In the genomic region with DNA sequence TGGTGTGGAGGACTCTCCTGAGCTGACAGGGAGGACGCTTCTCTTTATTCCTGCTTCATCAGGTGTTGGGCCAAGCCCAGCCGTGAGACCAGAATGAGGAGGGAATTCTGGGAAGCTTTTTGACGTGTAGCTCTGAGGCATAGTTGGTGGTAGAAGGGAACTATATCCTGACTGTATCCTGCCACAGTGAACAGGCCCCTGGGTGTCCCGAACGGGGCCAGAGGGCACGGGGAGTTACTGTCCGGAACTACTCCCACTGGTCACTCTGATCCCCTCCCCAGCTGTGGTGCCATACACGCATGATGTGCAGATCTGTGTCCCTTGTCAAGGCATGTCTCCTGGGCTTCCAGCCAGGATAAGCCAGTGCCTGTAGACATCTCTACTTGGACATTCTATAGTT, we compare ENCODE assay signal across 17 mouse cellular contexts.
"Had no signal": no experiment of that assay in that cellular context is flagged by ENCODE, and none has a peak within 500 bp of the region (broad histone marks: within the 10 kb centered on the region; RNA-seq: fewer than 3 reads in every experiment).

No protein-coding gene starts in this region.

- H3K9me3 ChIP-seq: limb, embryonic 12.5 days; liver, embryonic 13.5 days; lung, embryonic 15.5 days; megakaryocyte, embryonic 14.5 days; midbrain, embryonic 15.5 days; neural tube, embryonic 12.5 days; stomach, embryonic 15.5 days had no signal

- DNase-seq: liver; liver, embryonic 13.5 days; liver, postnatal 0 days; lung, postnatal 14 days; retina, postnatal 1 day; right cerebral cortex, postnatal 14 days; thymus, adult 2 months; thymus, postnatal 25 days had no signal

- H3K36me3 ChIP-seq: midbrain, embryonic 15.5 days; neural tube, embryonic 12.5 days had no signal

- H3K27ac ChIP-seq: layer of hippocampus, adult 2 months; limb, embryonic 12.5 days; liver, embryonic 13.5 days; lung, embryonic 15.5 days; macrophage; midbrain, embryonic 15.5 days; neural tube, embryonic 12.5 days; stomach, embryonic 15.5 days had no signal

- H3K9ac ChIP-seq: limb, embryonic 12.5 days; liver, embryonic 13.5 days; liver, postnatal 0 days; lung, embryonic 15.5 days; midbrain, embryonic 15.5 days; neural tube, embryonic 12.5 days; stomach, embryonic 15.5 days had no signal

- H3K4me3 ChIP-seq: layer of hippocampus, adult 2 months; limb, embryonic 12.5 days; liver, embryonic 13.5 days; lung, embryonic 15.5 days; megakaryocyte, embryonic 14.5 days; midbrain, embryonic 15.5 days; neural tube, embryonic 12.5 days; stomach, embryonic 15.5 days had no signal

- H3K4me2 ChIP-seq: limb, embryonic 12.5 days; liver, embryonic 13.5 days; lung, embryonic 15.5 days; midbrain, embryonic 11.5 days; midbrain, embryonic 15.5 days; neural tube, embryonic 12.5 days; stomach, embryonic 15.5 days had no signal

- ATAC-seq: liver, postnatal 0 days; midbrain, embryonic 15.5 days had no signal

- H3K27me3 ChIP-seq: limb, embryonic 12.5 days; lung, embryonic 15.5 days; midbrain, embryonic 15.5 days; neural tube, embryonic 12.5 days; stomach, embryonic 15.5 days had no signal
